Mouse (Mus musculus) adrenal gland, adult (tissue): Measurements from ENCODE around the gene Hsf2bp.

Experiments used
- DNase-seq, 2 experiments: peaks; one replicate each; pipeline ENCODE4 v3.0.0; 2022 to 2023; ENCODE audit warnings: low spot score in 1 of 2; ENCODE audit not compliant: inconsistent age in 2 of 2

Gene Hsf2bp

GRCm38 (mm10) chr17:32035609-32036508 is at the start of gene Hsf2bp, which contains the start of gene Rrp1b:
TSS of gene Hsf2bp (minus strand) at chr17:32036349.
TSS of gene Rrp1b (plus strand) at chr17:32036100.
- DNase-seq: peak; percentile 80 to 93

- no peak for DNase-seq
Measured at GRCm38 (mm10) chr17:32083351-32083750, 47.2 kb upstream of the Hsf2bp start.

DNA sequence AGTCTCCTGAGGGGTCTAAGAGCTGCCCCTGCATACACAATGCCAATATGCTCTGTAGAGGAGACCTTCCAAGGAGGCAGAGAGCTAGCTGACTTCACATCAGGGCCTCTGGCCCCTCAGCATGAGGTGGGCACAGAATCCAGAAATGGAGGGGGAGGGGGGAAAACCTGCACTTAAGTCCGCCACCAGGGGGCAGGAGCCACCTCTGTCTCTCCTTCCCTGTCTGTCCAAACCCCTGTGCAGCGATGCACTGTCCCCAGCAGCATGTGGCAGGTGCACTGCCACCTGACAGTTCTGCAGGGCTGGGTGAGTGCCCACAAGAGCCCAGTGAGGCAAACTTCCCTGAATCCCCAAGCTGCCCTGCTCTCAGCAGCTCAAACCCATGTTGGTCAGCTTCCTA is 39.0 kb upstream of the Hsf2bp start:
- DNase-seq: peak; percentile 48 to 78

DNA sequence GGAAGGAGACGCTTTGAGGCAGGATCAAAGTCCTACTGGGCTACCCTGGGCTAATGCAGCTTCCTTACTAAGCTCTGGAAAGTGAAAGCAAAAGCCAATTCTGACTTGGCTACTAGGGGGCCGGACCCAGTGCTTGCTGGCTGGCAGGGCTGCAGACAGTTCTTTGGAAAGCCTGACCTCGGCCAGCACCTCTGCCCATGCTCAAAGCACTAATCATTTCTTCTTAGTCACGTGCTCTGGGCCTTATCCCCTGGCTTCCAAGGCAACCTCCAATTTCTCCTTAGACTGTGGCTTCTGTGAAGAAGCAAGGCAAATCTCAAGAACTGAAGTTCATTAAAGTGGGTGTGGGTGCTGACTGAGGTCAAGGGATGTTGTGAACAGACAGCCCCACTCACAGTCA is 38.5 kb upstream of the Hsf2bp start:
- peak in 1 of 2 experiments; percentile 60 for DNase-seq

DNA sequence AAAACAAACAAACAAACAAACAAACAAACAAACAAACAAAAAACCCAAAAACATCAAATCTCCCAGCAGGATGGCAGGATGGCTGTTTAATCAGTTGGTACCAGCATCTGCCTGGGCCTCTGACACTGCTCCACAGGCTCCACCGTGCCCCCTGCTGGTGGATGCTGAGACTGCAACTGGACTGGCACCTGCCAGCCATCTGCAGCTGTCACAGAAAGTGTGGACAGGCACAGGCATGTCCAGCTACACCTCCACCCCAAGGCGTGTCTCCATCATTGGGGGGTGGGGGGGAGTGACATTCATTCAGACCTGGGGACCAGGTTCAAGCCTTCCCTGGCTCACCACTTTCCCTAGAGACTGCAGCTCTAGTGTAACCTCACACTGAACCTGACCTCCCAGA is 37.2 kb upstream of the Hsf2bp start:
- DNase-seq: peak; percentile 87 to 96

- DNase-seq: no peak
Measured at GRCm38 (mm10) chr17:32068810-32069209, 32.7 kb upstream of the Hsf2bp start.

- DNase-seq: peak; percentile 79 to 86
Measured at GRCm38 (mm10) chr17:32068381-32068780, 32.2 kb upstream of the Hsf2bp start.

GRCm38 (mm10) chr17:32067541-32067940 is 31.4 kb upstream of the Hsf2bp start:
- no peak for DNase-seq

DNA sequence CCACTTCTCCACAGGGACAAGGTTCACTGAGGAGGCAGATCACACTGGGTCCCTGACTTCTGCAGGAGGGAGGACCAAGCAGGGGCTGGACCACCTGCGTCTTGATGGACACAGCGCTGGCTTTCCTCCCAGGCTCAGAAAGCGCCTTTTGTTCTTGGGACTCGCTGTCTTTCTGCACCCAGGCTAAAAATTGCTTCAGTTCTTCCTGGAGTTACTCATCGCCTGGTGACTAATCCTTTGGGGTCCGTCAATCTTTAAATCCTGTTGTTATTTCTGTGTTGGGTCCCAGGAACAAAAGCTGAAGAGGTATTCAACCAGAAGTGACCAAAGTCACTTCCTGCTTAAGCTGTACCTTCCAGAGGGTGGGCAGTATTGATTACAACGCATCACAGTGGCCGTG is 28.6 kb upstream of the Hsf2bp start:
- DNase-seq: peak; percentile 57 to 77

DNA sequence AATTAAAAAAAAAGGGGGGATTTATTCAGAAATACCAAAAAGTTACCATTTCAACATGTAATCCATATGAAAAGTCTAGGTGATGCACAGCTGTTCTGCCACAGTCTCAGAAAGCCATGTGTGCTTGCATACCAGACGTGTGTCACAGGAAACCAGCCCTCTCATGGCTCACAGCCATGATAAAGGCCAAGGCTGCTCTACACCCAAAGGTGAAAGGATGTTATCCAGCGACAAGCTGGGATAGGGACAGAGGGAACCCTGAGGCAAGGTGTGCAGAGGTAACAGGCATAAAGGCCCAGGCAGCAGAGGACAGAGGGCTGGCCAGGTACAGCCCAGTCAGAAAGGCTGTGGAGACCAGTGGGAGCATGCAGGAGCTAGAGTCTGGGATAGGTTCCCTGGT is 27.5 kb upstream of the Hsf2bp start:
- peak in 1 of 2 experiments; percentile 59 for DNase-seq

DNA sequence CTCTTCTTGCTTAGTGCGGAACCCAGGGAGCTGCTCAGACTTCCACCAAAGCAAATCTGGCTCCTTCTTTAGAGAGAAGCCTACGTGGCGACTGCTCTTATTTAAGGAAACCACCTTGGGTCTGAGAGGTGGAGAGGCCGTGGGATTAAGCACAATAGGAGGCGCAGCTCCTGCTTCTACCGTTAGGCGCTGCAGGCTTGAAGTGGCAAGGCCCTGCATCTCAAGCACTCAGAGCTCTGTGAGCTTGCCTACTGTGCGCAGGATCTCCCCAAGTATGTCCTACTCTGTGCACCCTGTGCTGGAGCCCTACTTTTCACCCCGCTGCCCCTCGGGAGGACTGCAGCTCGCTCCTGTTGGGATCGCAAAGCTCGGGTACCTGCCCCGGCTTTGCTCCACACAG is 25.1 kb upstream of the Hsf2bp start:
- DNase-seq: no peak

- DNase-seq: no peak
Measured at GRCm38 (mm10) chr17:32059084-32059483, 22.9 kb upstream of the Hsf2bp start.

DNA sequence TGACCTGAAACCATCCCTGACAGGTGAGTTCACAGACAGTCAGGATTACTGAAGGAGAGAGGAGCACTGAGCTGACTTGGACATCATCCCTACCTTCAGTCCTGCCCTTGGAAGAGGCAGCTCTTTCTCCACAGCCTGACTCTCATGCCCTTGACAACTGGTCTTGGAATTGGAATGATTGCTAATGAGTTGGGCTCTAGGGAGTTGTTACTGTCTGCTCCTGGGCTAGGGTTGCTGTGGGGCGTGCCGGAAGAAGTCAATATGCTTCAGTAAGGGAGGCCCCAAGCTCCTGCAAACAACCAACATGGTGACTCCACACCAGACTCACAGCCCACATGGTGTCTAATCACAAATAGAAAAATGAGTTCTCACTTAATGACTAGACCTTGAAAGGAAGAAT is 21.7 kb upstream of the Hsf2bp start:
- peak in 1 of 2 experiments; percentile 64 for DNase-seq

DNA sequence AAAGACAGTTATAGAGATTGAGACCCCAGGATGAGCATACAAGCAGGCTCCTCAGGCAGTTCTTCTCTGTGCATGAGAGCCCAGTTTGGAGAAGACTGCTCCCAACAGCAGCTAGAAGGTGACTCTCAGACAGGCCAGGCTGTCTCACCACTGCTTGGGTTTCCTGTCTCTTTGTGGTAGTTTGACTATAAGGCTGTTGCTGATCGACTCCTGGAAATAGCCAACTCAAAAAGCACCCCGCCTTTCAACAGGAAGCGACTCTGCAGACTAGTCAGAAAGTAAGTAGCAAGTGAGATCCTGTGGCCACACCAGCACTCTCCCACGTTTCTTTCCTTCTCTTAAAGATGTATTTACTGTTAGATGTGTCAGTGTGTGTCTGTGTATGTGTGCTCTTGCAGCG is 17.5 kb upstream of the Hsf2bp start:
- no peak for DNase-seq

GRCm38 (mm10) chr17:32052237-32053080 is 16.3 kb upstream of the Hsf2bp start:
- DNase-seq: peak in 1 of 2 experiments; percentile 52

DNA sequence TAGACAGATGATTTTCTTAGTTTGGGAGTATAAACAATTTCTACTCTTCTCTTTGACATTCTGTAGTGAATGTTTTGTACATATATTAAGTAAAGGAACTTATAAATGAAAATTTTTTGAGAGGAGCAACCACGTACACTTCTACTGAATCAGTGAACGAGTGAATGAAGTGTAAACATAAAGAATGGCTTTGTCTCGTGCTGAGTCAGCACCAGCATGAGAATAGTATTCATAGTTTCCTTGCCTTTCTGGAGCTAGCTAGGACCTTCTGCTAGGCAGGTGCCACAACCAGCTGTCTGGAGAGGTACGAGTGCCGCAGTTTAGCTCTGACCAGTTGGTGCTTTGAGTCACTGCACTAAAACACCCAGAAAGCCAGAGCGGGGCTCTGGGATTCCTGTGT is 14.5 kb upstream of the Hsf2bp start:
- DNase-seq: no peak

- DNase-seq: no peak
Measured at GRCm38 (mm10) chr17:32049914-32050313, 13.8 kb upstream of the Hsf2bp start.

GRCm38 (mm10) chr17:32048351-32048750 is 12.2 kb upstream of the Hsf2bp start:
- no peak for DNase-seq

DNA sequence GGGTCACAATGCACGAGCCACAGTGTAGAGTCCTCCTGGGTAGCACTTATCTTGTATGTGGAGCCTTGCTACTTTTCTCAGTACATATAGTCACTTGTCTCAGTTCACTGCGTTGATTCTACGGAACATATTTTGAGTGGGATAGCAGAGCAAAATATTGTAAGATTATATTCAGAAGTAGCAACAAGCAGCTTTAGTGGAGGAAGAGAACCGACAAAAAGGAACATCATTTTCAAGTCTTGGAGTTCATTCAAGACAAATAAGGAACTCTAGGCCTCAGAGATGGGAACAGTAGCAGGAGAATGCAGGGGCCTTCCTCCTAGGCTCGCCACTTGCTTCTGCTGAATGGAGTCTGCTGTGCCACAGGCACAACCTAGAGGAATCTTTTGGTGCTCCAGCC is 10.4 kb upstream of the Hsf2bp start:
- DNase-seq: no peak

DNA sequence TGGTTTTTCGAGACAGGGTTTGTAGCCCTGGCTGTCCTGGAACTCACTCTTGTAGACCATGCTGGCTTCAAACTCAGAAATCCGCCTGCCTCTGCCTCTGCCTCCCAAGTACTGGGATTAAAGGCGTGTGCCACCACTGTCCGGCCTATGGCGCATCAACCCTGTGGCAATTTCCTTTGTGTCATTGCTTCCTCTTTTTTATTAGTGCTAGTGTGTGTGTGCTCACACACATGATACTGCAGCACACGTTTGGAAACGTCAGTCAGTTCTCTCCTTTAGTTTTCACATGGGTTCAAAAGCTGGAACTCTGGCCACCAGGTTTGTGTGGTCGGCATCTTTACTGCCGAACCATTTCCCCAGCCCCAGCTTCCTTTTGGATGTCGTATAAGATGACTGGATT is 4.1 kb upstream of the Hsf2bp start:
- no peak for DNase-seq

DNA sequence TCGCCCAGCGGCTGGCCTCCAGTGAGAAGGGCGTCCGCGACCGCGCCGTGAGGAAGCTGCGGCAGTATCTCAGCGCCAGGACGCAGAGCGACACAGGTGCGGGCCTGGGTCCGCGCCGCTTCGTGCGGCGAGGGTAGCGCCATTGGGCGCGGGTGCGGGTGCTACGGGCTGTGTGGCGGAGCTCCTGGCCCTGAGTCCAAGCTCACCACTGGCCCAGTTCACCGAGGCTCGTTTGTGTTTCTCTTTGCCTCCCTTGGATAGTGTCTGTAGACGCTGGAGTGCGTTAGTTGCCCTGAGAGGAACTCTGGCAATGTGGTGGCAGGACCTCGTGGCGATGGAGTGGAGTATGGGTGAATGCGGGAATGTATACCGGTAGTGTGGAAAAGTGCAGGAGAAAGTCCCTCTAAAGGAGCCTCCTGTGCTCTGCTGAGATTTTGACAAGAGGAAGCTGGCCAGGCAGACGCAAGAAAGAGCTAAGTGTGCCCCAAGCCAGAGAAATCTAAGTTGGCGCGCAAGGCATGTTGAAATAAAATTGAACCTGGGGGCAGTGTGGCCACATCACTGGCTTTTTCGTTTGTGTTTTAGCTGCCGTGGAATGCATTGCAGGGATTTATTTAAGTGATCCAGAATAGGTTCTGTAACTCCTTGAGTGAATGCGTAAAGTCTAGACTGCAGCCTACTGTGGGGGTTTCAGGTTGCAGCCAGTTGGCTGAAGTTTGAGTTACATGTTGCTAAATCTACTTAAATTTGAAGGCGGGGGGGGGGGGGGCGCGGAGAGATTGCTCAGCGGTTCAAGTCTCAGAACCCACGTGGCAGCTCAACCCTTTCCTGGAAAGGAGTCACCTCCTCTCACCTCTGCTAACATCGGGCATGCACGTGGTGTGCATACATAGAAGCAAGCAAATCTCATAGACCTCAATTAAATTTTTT is 625 bp upstream of the Hsf2bp start:
- DNase-seq: no peak
